In genomic region chr6:31664495-31664894, GRCm38 (mm10) we compare ENCODE assay signal across 8 mouse cellular contexts.
DNase-seq lines count a peak whose midpoint lies in the region; ATAC-seq and TF ChIP-seq lines count a peak whose summit lies in the region.

No protein-coding gene starts in this region.

- H3K4me1 ChIP-seq in cerebellum, adult 2 months (ENCODE audit: control insufficient read depth, insufficient read depth, low read length), result 0 out of 2 replicates have a peak, but pooled peaks cover 2% of the 10 kb centered on the region
- peaks cover 60% of the 10 kb centered on the region for H3K4me1 ChIP-seq in megakaryocyte, embryonic 14.5 days

- no peak overlapping the region for H3K27ac ChIP-seq in cerebellum, adult 2 months (ENCODE audit: insufficient read depth, low read length)
- no peak overlapping the region for H3K27ac ChIP-seq in left cerebral cortex, adult 2 months

- peak; percentile 15 for DNase-seq in T-cell, adult 2 months (ENCODE audit: low spot score)
- peak; percentile 70 to 84 for DNase-seq in cerebellum, adult 2 months
- DNase-seq in induced T-regulatory cell, adult 2 months (ENCODE audit: low read depth), result peak; percentile 68
- peak; percentile 72 to 81 for DNase-seq in left cerebral cortex, adult 2 months (ENCODE audit: extremely low spot score in 1 of 2, low spot score in 2 of 2)
- peak; percentile 85 to 88 for DNase-seq in right cerebral cortex, postnatal 10 days (ENCODE audit: low spot score in 2 of 2)
- peak; percentile 38 for DNase-seq in yolk sac, embryonic 10.5 days (ENCODE audit: low spot score)

- no peak overlapping the region for H3K4me3 ChIP-seq in cerebellum, adult 2 months (replicated peaks; ENCODE audit: insufficient read depth, low read depth, low read length)
- H3K4me3 ChIP-seq in left cerebral cortex, adult 2 months, result no peak overlapping the region
- H3K4me3 ChIP-seq in megakaryocyte, embryonic 14.5 days (replicated peaks), result peak overlapping the region; percentile 35

- intact Hi-C loops in left cerebral cortex, adult 2 months (cut with DNase I), result loop anchor here (2.0 to 10.0 kb wide), 5 partner anchors 174 to 1740 kb away; partner anchors contain the start of gene Plxna4

- H3K27me3 ChIP-seq in cerebellum, adult 2 months (ENCODE audit: control insufficient read depth, insufficient read depth, low read length), result no peaks in the 10 kb centered on the region
- peaks cover 21% of the 10 kb centered on the region for H3K27me3 ChIP-seq in megakaryocyte, embryonic 14.5 days (replicated peaks)

- peak; percentile 98 for TF ChIP-seq CTCF in cerebellum, adult 2 months (IDR thresholded peaks at IDR 0.05; ENCODE audit: borderline replicate concordance, insufficient read depth, low read depth, low read length)
- TF ChIP-seq CTCF in left cerebral cortex, adult 2 months (IDR thresholded peaks at IDR 0.05), result peak; percentile 91

- H3K9me3 ChIP-seq in megakaryocyte, embryonic 14.5 days, result peaks cover 6% of the 10 kb centered on the region

- WGBS in cerebellum, adult 2 months, result 19% methylated on average over 7 of the region's 7 CpGs

- TF ChIP-seq POLR2A in cerebellum, adult 2 months (IDR thresholded peaks at IDR 0.05; ENCODE audit: borderline replicate concordance, insufficient read depth, low read length), result no peak

- peak; percentile 69 for ATAC-seq in frontal cortex, adult (ENCODE audit: low TSS enrichment)

- H3K36me3 ChIP-seq in megakaryocyte, embryonic 14.5 days (replicated peaks; ENCODE audit: low read length), result no peaks in the 10 kb centered on the region

Comparison
In these comparisons a context has a peak if more than half of its experiments do, and no peak if none do; other contexts are left out.
1. DNase-seq: peak in every context shown above with its lines; median percentile 86 in right cerebral cortex, postnatal 10 days; 77 in cerebellum, adult 2 months; 76 in left cerebral cortex, adult 2 months; 68 in induced T-regulatory cell, adult 2 months; 38 in yolk sac, embryonic 10.5 days; 15 in T-cell, adult 2 months.